Mouse (Mus musculus): ENCODE measurements around the gene Ifi27l2a. TPM values are rescaled to one million over a fixed set of nuclear protein-coding genes. Genes with fewer than 3 reads are reported as not detected.
A peak's percentile ranks its signal among the peaks of the same experiment; 100 is the strongest.
"Not testable (repeated sequence)": the region's sequence is repeated elsewhere in the genome, so short reads cannot be mapped to it uniquely, and the experiment has no call there.

The Ifi27l2a gene
- 10 to 100 TPM; 17.5 to 27.8 TPM for total RNA-seq (2021)
- long read RNA-seq, experiment 1, transcript Ifi27l2a-201 (4 exons, 463 nt) = major isoform, 12 of 13 reads
- long read RNA-seq, experiment 1, partial matches to known transcripts = 0 of 13 reads
- long read RNA-seq, experiment 1, other reads (novel, unspliced or antisense) = 1 of 13 reads
- long read RNA-seq, experiment 2, transcript Ifi27l2a-201 (4 exons, 463 nt) = major isoform, 19 of 22 reads
- long read RNA-seq, experiment 2, partial matches to known transcripts = 2 of 22 reads
- long read RNA-seq, experiment 2, other reads (novel, unspliced or antisense) = 1 of 22 reads

- DNase-seq (ENCODE audit: low spot score in 2 of 2) = no peak
These were observed at the start of gene Ifi27l2a for GRCm38 (mm10) chr12:103443524-103443923. TSS of gene Ifi27l2a (minus strand) at chr12:103443680.

GRCm38 (mm10) chr12:103492767-103493166, 49.3 kb upstream of the Ifi27l2a start:
- DNase-seq (ENCODE audit: low spot score in 2 of 2) = peak; percentile 45 to 73

GRCm38 (mm10) chr12:103491091-103491730, 47.7 kb upstream of the Ifi27l2a start:
- DNase-seq (ENCODE audit: low spot score in 2 of 2) = no peak

GRCm38 (mm10) chr12:103487750-103488149, 44.3 kb upstream of the Ifi27l2a start:
- DNase-seq (ENCODE audit: low spot score in 2 of 2) = no peak

- peak in 1 of 2 experiments; percentile 26 for DNase-seq (ENCODE audit: low spot score in 2 of 2)
These were observed 43.8 kb upstream of the Ifi27l2a start for GRCm38 (mm10) chr12:103487276-103487675.

GRCm38 (mm10) chr12:103486726-103487125, 43.2 kb upstream of the Ifi27l2a start:
- DNase-seq (ENCODE audit: low spot score in 2 of 2) = no peak

GRCm38 (mm10) chr12:103484200-103484972, 40.9 kb upstream of the Ifi27l2a start:
- DNase-seq (ENCODE audit: low spot score in 2 of 2) = not testable (repeated sequence)

GRCm38 (mm10) chr12:103482781-103483180, 39.3 kb upstream of the Ifi27l2a start:
- DNase-seq (ENCODE audit: low spot score in 2 of 2) = peak in 1 of 2 experiments; percentile 6

GRCm38 (mm10) chr12:103481671-103482070, 38.2 kb upstream of the Ifi27l2a start:
- DNase-seq (ENCODE audit: low spot score in 2 of 2) = peak in 1 of 2 experiments; percentile 3

GRCm38 (mm10) chr12:103477461-103478015, 34.1 kb upstream of the Ifi27l2a start:
- DNase-seq (ENCODE audit: low spot score in 2 of 2) = no peak

- DNase-seq (ENCODE audit: low spot score in 2 of 2) = no peak
These were observed 33.4 kb upstream of the Ifi27l2a start for GRCm38 (mm10) chr12:103476779-103477389.

- DNase-seq (ENCODE audit: low spot score in 2 of 2) = no peak
These were observed 31.0 kb upstream of the Ifi27l2a start for GRCm38 (mm10) chr12:103474481-103474880.

GRCm38 (mm10) chr12:103457140-103457539, 13.7 kb upstream of the Ifi27l2a start, which contains the start of gene Ifi27l2b:
TSS of gene Ifi27l2b (minus strand) at chr12:103457223.
- no peak for DNase-seq (ENCODE audit: low spot score in 2 of 2)

GRCm38 (mm10) chr12:103456727-103457126, 13.2 kb upstream of the Ifi27l2a start:
- DNase-seq (ENCODE audit: low spot score in 2 of 2) = not testable (repeated sequence)

- no peak for DNase-seq (ENCODE audit: low spot score in 2 of 2)
These were observed 9.9 kb upstream of the Ifi27l2a start for GRCm38 (mm10) chr12:103453361-103453760.

- DNase-seq (ENCODE audit: low spot score in 2 of 2) = no peak
These were observed 1.6 kb upstream of the Ifi27l2a start for GRCm38 (mm10) chr12:103445060-103445459.

- DNase-seq (ENCODE audit: low spot score in 2 of 2) = not testable (repeated sequence)
These were observed 781 bp upstream of the Ifi27l2a start for GRCm38 (mm10) chr12:103444261-103444660.

- DNase-seq (ENCODE audit: low spot score in 2 of 2) = no peak
These were observed 5.9 kb downstream of the Ifi27l2a start for GRCm38 (mm10) chr12:103437601-103438000.

- DNase-seq (ENCODE audit: low spot score in 2 of 2) = no peak
These were observed 8.6 kb downstream of the Ifi27l2a start for GRCm38 (mm10) chr12:103434861-103435260.

- DNase-seq (ENCODE audit: low spot score in 2 of 2) = peak; percentile 30 to 51
These were observed 9.3 kb downstream of the Ifi27l2a start, which contains the start of gene Ifi27 for GRCm38 (mm10) chr12:103433986-103434731. TSS of gene Ifi27 (plus strand) at chr12:103434211.

All from gastrocnemius, postnatal 4 days (tissue).